Mouse (Mus musculus) limb, embryonic 13.5 days (tissue): ENCODE results near the gene Tpi1. TPM values are rescaled to one million over a fixed set of nuclear protein-coding genes. Genes with fewer than 3 reads are reported as not detected.
"Not testable (repeated sequence)": the region's sequence is repeated elsewhere in the genome, so short reads cannot be mapped to it uniquely, and the experiment has no call there.

ENCODE experiments used
- ATAC-seq: fragments of 200-750 bp; cut with Nextera tagmentation; 2 replicates; pipeline ENCODE4 v1.8.0; 2017; ENCODE audit warnings: low read depth, moderate number of reproducible peaks, moderate TSS enrichment; ENCODE audit not compliant: low FRiP score
- H3K27ac ChIP-seq: fragments of 300-500 bp; sonication (generic); 2 replicates; pipeline ENCODE4 v1.5.1; 2015; ENCODE audit warnings: inconsistent platforms, mild to moderate bottlenecking, moderate library complexity
- H3K27me3 ChIP-seq: fragments of 300-500 bp; sonication (generic); 2 replicates; pipeline ENCODE4 v1.6.1; 2015; ENCODE audit warnings: mild to moderate bottlenecking, inconsistent platforms
- H3K36me3 ChIP-seq: fragments of 300-500 bp; sonication (generic); 2 replicates; pipeline ENCODE4 v1.6.1; 2015; ENCODE audit warnings: inconsistent platforms, mild to moderate bottlenecking, moderate library complexity
- H3K4me1 ChIP-seq: fragments of 300-500 bp; sonication (generic); 2 replicates; pipeline ENCODE4 v1.6.1; 2015; ENCODE audit warnings: inconsistent platforms
- H3K4me2 ChIP-seq: fragments of 300-500 bp; sonication (generic); replicated peaks from 2 replicates; pipeline ENCODE4 v1.6.1; 2015; ENCODE audit warnings: inconsistent platforms, mild to moderate bottlenecking, moderate library complexity
- H3K4me3 ChIP-seq: fragments of 300-500 bp; sonication (generic); 2 replicates; pipeline ENCODE4 v1.5.1; 2015; ENCODE audit warnings: moderate library complexity, mild to moderate bottlenecking, inconsistent platforms
- H3K9ac ChIP-seq: fragments of 300-500 bp; sonication (generic); 2 replicates; pipeline ENCODE4 v1.6.1; 2015; ENCODE audit warnings: mild to moderate bottlenecking, inconsistent platforms
- H3K9me3 ChIP-seq: fragments of 300-500 bp; sonication (generic); 2 replicates; pipeline ENCODE4 v1.6.1; 2016; ENCODE audit warnings: inconsistent platforms
- WGBS: fragments of 180-500 bp; shearing (Covaris S2); methylation state at CpG from one replicate; pipeline ENCODE4 v1.1.7; 2015; 5-methylcytosine and 5-hydroxymethylcytosine counted together
- polyA plus RNA-seq: library from polyadenylated mRNA; unstranded; fragments of >200 nt; fragmentation: Nextera tagmentation; extraction: Ambion mirVana; gene quantifications from 2 replicates; pipeline ENCODE4 v1.2.1, GENCODE M21; 2015

The Tpi1 gene
- polyA plus RNA-seq, 1 experiment from 2014 or later: 803 TPM

GRCm38 (mm10) chr6:124813496-124813895 lies 600 bp downstream of the Tpi1 start:
- Histone ChIP-seq H3K27me3 (no peaks in the 10 kb centered on the region), H3K9me3 (no peaks in the 10 kb centered on the region), H3K36me3 (peaks cover 61% of the 10 kb centered on the region), H3K4me2 (peak overlapping the region; percentile 95), H3K27ac (peak overlapping the region; percentile 92), H3K4me3 (peak overlapping the region; percentile 71), H3K9ac (peak overlapping the region; percentile 88), H3K4me1 (peaks cover 43% of the 10 kb centered on the region)
- ATAC-seq: peak; percentile 60
- WGBS: under 1% methylated on average over 18 of the region's 18 CpGs

- WGBS: 16% methylated on average over 9 of the region's 9 CpGs
- no peaks in the 10 kb centered on the region for H3K27me3 ChIP-seq
- H3K4me3 ChIP-seq: peak overlapping the region; percentile 71
- peaks cover 48% of the 10 kb centered on the region for H3K4me1 ChIP-seq
- ATAC-seq: no peak
- peak overlapping the region; percentile 95 for H3K4me2 ChIP-seq
- H3K36me3 ChIP-seq: peaks cover 54% of the 10 kb centered on the region
- H3K27ac ChIP-seq: peak overlapping the region; percentile 92
- H3K9me3 ChIP-seq: no peaks in the 10 kb centered on the region
- H3K9ac ChIP-seq: peak overlapping the region; percentile 88
These were observed 1.2 kb downstream of the Tpi1 start for GRCm38 (mm10) chr6:124812848-124813247.

- 80% methylated on average over 24 of the region's 24 CpGs for WGBS
- H3K4me1 ChIP-seq: peaks cover 48% of the 10 kb centered on the region
- ATAC-seq: no peak
- no peak overlapping the region for H3K27ac ChIP-seq
- H3K27me3 ChIP-seq: no peaks in the 10 kb centered on the region
- peaks cover 45% of the 10 kb centered on the region for H3K36me3 ChIP-seq
- peak overlapping the region; percentile 71 for H3K4me3 ChIP-seq
- H3K9me3 ChIP-seq: no peaks in the 10 kb centered on the region
- H3K9ac ChIP-seq: peak overlapping the region; percentile 88
- peak overlapping the region; percentile 95 for H3K4me2 ChIP-seq
These were observed 2.2 kb downstream of the Tpi1 start for GRCm38 (mm10) chr6:124811701-124812560.

- WGBS: 80% methylated on average over 4 of the region's 4 CpGs
- H3K4me3 ChIP-seq: no peak overlapping the region
- 0 out of 2 replicates have a peak overlapping the region, but pooled peaks have one; percentile 31 for H3K9ac ChIP-seq
- no peaks in the 10 kb centered on the region for H3K27me3 ChIP-seq
- H3K9me3 ChIP-seq: no peaks in the 10 kb centered on the region
- peaks cover 52% of the 10 kb centered on the region for H3K4me1 ChIP-seq
- no peak for ATAC-seq
- peak overlapping the region; percentile 95 for H3K4me2 ChIP-seq
- peaks cover 39% of the 10 kb centered on the region for H3K36me3 ChIP-seq
- no peak overlapping the region for H3K27ac ChIP-seq
These were observed 2.8 kb downstream of the Tpi1 start for GRCm38 (mm10) chr6:124811403-124811665.

GRCm38 (mm10) chr6:124810566-124811402 lies 3.3 kb downstream of the Tpi1 start:
- H3K27me3 ChIP-seq, H3K9me3 ChIP-seq, ATAC-seq, H3K4me3 ChIP-seq, H3K27ac ChIP-seq, H3K9ac ChIP-seq: not testable (repeated sequence)
- Histone ChIP-seq H3K4me2 (peak overlapping the region; percentile 86; the same call in 1 of the 2 replicates), H3K4me1 (peaks cover 58% of the 10 kb centered on the region), H3K36me3 (peaks cover 34% of the 10 kb centered on the region)
- WGBS: 86% methylated on average over 11 of the region's 11 CpGs

- Histone ChIP-seq H3K27me3 (no peaks in the 10 kb centered on the region), H3K4me3 (peak overlapping the region; percentile 63), H3K4me1 (peaks cover 59% of the 10 kb centered on the region), H3K9ac (peak overlapping the region; percentile 74), H3K36me3 (peaks cover 26% of the 10 kb centered on the region), H3K4me2 (peak overlapping the region; percentile 86), H3K27ac (peak overlapping the region; percentile 89; the same call in 1 of the 2 replicates), H3K9me3 (no peaks in the 10 kb centered on the region)
- ATAC-seq: no peak
- WGBS: 50% methylated on average over 14 of the region's 14 CpGs
These were observed 4.1 kb downstream of the Tpi1 start for GRCm38 (mm10) chr6:124809775-124810538.

- peak overlapping the region; percentile 89 for H3K27ac ChIP-seq
- H3K9ac ChIP-seq: peak overlapping the region; percentile 74
- H3K4me2 ChIP-seq: peak overlapping the region; percentile 86
- peaks cover 52% of the 10 kb centered on the region for H3K4me1 ChIP-seq
- H3K4me3 ChIP-seq: peak overlapping the region; percentile 63
- ATAC-seq: peak; percentile 13
- H3K36me3 ChIP-seq: peaks cover 25% of the 10 kb centered on the region
- WGBS: under 1% methylated on average over 35 of the region's 35 CpGs
- no peaks in the 10 kb centered on the region for H3K9me3 ChIP-seq
- no peaks in the 10 kb centered on the region for H3K27me3 ChIP-seq
These were observed 4.9 kb downstream of the Tpi1 start for GRCm38 (mm10) chr6:124809052-124809774.

GRCm38 (mm10) chr6:124808358-124809012 lies 5.6 kb downstream of the Tpi1 start, which contains the start of gene Spsb2:
Gene Spsb2, plus strand, starts transcription at chr6:124808661.
- H3K27me3 ChIP-seq: no peaks in the 10 kb centered on the region
- peaks cover 51% of the 10 kb centered on the region for H3K4me1 ChIP-seq
- peak within 1 kb of the TSS; percentile 86 for H3K4me2 ChIP-seq
- no peaks in the 10 kb centered on the region for H3K9me3 ChIP-seq
- peak within 1 kb of the TSS; percentile 89 for H3K27ac ChIP-seq
- H3K4me3 ChIP-seq: peak within 1 kb of the TSS; percentile 63
- 2% methylated on average over 29 of the region's 29 CpGs for WGBS
- H3K36me3 ChIP-seq: peaks cover 25% of the 10 kb centered on the region
- peak; percentile 55 for ATAC-seq
- peak within 1 kb of the TSS; percentile 74 for H3K9ac ChIP-seq

- H3K27me3 ChIP-seq: no peaks in the 10 kb centered on the region
- peaks cover 25% of the 10 kb centered on the region for H3K36me3 ChIP-seq
- peak overlapping the region; percentile 86 for H3K4me2 ChIP-seq
- no peaks in the 10 kb centered on the region for H3K9me3 ChIP-seq
- H3K27ac ChIP-seq: no peak overlapping the region
- ATAC-seq: no peak
- H3K4me1 ChIP-seq: peaks cover 49% of the 10 kb centered on the region
- peak overlapping the region; percentile 74; the same call in 1 of the 2 replicates for H3K9ac ChIP-seq
- WGBS: 82% methylated on average over 6 of the region's 6 CpGs
- H3K4me3 ChIP-seq: peak overlapping the region; percentile 63
These were observed 6.1 kb downstream of the Tpi1 start for GRCm38 (mm10) chr6:124807986-124808357.

- Histone ChIP-seq H3K27me3 (no peaks in the 10 kb centered on the region), H3K4me3 (no peak overlapping the region), H3K9ac (no peak overlapping the region), H3K4me2 (no peak overlapping the region), H3K27ac (no peak overlapping the region), H3K9me3 (no peaks in the 10 kb centered on the region), H3K36me3 (peaks cover 24% of the 10 kb centered on the region), H3K4me1 (peaks cover 43% of the 10 kb centered on the region)
- WGBS: 89% methylated on average over 4 of the region's 4 CpGs
- no peak for ATAC-seq
These were observed 6.7 kb downstream of the Tpi1 start for GRCm38 (mm10) chr6:124807366-124807765.
